Mouse (Mus musculus): Measurements from ENCODE around the gene Praf2.
A peak's percentile ranks its signal among the peaks of the same experiment; 100 is the strongest.
"Not testable (repeated sequence)": the region's sequence is repeated elsewhere in the genome, so short reads cannot be mapped to it uniquely, and the experiment has no call there.

Praf2 gene

GRCm38 (mm10) chrX:7728215-7728921 lies at the start of gene Praf2:
Gene Praf2, plus strand, starts transcription at chrX:7728439.
- peak; percentile 83 for DNase-seq (ENCODE audit: low spot score)

GRCm38 (mm10) chrX:7678986-7679385 lies 49.3 kb upstream of the Praf2 start:
- no peak for DNase-seq (ENCODE audit: low spot score)

DNA sequence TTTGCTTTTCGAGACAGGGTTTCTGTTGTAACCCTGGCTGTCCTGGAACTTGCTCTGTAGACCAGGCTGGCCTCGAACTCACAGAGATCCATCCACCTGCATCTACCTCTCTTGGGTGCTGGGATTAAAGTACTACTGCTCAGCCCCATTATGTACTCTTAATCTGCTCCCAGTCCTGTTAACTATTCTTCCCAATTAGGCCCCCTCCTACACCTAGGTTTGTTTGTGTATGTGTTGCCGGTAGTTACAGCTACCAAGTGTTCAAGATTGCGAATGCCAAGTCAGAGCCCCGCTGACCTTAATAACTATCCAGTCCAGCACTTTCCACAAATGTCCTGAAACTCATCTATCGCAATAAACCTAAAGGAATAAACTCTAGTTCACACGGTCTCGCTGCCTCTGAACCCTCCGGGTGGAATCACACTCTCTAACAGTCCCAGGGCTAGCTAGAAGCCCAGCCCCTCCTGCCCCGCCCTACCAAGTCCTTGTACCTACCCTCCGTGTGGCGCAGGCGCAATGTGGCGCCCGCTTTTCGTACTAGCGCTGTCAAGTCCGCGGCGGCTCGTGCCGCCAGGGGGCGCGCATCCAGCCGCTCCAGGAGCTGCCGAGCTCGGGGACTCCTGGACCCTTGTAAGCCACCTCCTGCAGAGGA lies 48.7 kb upstream of the Praf2 start:
- peak; percentile 93 for DNase-seq (ENCODE audit: low spot score)

DNA sequence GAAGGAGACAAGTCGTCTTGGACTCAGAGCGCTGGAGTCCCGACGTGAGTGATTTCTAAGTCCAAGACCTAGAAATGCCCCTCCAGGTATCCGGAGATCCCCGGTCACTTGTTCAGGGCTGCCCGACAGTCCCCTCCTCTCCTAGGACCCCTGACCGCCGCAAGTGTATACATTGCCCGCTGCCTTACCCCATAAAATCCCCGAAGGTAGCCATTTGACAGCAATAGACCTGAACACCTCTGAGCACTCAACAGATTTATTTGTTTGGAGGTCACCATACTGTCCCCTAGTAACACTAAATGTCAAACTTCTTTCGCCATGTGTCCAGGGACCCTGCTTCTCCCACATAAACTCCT lies 48.2 kb upstream of the Praf2 start:
- no peak for DNase-seq (ENCODE audit: low spot score)

GRCm38 (mm10) chrX:7680864-7681263 lies 47.4 kb upstream of the Praf2 start, which contains the start of gene Magix:
Gene Magix, minus strand, starts transcription at chrX:7681251.
- DNase-seq (ENCODE audit: low spot score) = no peak

DNA sequence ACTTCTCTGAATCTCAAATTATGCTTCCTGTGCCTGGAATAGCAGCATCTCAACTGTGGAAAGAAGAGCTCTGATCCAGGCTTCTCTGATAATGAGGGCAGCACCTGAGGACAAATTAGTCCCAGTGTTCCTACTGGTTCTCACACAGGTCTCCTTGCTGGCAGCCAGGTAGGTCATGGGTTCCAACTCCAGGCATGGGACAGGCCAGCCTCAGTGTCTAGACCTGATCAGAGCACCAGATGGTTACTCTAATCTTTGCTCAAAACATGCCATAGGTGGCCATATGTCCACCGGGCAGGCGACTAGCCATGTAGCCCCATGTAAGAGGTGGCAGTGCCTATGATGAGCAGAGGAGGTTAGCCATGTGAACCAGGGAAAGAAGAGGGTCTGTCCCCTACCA lies 39.9 kb upstream of the Praf2 start:
- DNase-seq (ENCODE audit: low spot score) = no peak

DNA sequence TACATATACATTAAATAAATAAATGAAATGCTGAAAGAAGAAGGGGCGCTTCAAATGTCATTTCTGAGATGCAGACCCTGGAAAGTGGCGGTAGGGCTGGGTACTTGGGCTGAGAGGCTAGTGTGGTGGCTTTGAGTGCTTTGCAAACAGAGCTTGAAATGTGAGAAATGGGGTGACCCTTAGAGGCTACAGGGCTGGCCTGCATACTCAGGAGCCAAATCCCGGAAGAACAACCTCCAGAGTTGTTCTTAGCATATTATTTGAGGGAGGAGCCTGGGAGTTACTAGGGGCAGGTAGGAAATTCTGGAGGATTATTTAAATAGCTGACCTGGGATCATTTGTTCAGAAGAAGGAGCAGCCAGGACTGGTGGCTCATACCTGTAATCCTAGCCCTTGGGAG lies 37.8 kb upstream of the Praf2 start:
- DNase-seq (ENCODE audit: low spot score) = no peak

GRCm38 (mm10) chrX:7692862-7693261 lies 35.4 kb upstream of the Praf2 start:
- DNase-seq (ENCODE audit: low spot score) = peak; percentile 56

- no peak for DNase-seq (ENCODE audit: low spot score)
Measured at GRCm38 (mm10) chrX:7696520-7696919, 31.7 kb upstream of the Praf2 start.

- DNase-seq (ENCODE audit: low spot score) = peak; percentile 88
Measured at GRCm38 (mm10) chrX:7696954-7697381, 31.3 kb upstream of the Praf2 start, which contains the start of gene Gpkow. Gene Gpkow, plus strand, starts transcription at chrX:7697131.

DNA sequence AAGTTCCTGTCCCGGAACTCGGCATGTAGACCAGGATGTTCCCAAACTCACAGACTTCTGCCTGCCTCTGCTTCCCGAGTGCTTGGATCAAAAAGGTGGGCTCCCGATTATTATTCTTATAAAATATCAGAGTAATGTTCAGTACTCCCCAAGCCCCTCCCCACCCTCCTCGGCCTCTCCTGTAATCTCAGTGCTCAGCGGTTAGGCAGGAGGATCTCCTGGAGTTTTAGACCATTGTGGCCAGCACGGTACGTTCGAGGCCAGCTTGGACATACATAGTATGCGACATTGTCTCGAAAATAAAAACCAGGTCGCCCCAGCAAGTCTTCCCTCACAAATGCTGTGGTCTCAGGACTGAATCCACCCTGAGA lies 14.5 kb upstream of the Praf2 start:
- DNase-seq (ENCODE audit: low spot score) = not testable (repeated sequence)

- peak; percentile 93 for DNase-seq (ENCODE audit: low spot score)
Measured at GRCm38 (mm10) chrX:7714135-7714899, 13.9 kb upstream of the Praf2 start, which contains the start of gene Wdr45. Gene Wdr45, plus strand, starts transcription at chrX:7714333.

DNA sequence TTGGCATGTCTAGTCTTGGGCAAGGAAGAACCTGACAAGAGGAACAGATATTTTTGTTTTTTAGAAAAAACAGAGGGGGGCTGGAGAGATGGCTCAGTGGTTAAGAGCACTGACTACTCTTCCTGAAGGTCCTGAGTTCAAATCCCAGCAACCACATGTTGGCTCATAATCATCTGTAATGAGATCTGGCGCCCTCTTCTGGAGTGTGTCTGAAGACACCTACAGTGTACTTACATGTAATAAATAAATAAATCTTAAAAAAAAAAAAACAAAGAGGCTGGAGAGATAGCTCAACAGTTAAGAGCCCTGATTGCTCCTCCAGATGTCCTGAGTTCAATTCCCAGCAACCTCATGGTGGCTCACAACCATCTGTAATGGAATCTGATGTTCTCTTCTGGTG lies 12.2 kb upstream of the Praf2 start:
- not testable (repeated sequence) for DNase-seq (ENCODE audit: low spot score)

DNA sequence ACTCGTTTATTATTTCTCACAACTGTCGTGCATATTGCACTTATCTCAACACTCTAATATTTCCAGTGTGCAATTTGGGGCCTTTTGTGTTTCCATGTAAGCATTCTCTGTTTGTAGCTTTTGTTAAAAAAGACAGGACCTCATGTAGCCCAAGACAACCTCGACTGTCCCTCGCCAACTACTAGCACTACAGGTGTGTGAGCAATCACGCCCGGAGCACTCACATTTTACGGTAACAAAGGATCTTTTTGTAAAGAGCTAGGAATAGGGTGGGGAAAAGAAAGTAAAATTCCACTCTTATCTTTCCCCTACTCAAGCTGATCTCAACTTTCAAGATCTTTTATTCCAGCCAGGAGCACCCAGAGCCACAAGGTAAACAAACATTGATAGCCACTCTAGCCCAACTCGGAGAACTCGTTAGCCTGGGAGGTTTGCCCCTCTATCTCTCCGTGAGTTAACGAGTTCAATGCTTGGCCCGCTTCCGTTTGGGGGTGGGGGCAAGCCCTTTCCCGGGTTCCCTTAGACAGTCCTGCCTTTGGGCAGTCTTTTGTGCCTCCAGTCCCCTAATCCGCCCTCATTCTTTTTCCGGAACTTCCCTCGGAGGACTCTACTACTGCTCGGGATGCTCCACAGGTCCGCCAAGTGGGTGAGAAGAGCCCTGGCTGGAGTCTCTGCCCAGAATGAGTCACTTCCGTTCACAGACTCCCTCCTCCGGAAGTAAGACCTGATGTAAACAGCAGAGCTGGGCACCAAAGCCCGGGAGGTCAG lies 6.5 kb upstream of the Praf2 start, which contains the start of gene Gm45208:
Gene Gm45208 (plus strand): TSS at position 732 of the 768 bp plus-strand sequence.
- peak; percentile 83 for DNase-seq (ENCODE audit: low spot score)

DNA sequence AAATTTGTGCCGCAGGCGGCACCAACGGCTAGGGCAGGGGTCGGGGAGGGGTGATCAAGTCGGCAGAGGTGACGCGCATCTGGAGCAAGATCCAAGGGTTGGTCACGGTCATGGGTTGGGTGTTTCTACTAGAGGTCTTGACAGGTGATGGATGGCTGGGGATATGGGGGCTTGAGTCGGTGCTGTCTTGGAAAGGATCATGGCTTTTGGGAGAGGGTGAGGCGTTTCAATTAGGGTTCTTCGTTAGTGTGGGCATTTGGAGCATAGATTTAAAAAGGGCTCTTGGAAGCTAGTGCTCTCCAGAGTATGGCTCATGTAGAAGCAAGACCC lies 6.0 kb upstream of the Praf2 start:
- DNase-seq (ENCODE audit: low spot score) = no peak

- no peak for DNase-seq (ENCODE audit: low spot score)
Measured at GRCm38 (mm10) chrX:7722691-7723090, 5.5 kb upstream of the Praf2 start.

GRCm38 (mm10) chrX:7724135-7724534 lies 4.1 kb upstream of the Praf2 start:
- no peak for DNase-seq (ENCODE audit: low spot score)

DNA sequence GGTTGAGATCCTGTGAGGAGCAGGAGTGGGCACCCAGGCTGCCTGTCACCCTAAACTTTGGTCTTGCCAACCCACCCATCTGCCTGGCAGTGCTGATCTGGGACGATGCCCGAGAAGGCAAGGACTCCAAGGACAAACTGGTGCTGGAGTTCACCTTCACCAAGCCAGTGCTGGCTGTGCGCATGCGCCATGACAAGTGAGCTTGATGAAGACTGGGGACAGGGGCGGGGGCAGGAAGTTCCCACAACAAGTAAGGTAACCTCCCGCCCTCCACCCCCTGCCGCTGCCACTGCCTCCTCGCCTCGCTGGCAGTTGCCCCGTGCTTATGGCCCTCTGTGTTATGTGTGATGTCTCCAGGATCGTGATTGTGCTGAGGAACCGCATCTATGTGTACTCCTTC lies 2.4 kb upstream of the Praf2 start:
- no peak for DNase-seq (ENCODE audit: low spot score)

- no peak for DNase-seq (ENCODE audit: low spot score)
Measured at GRCm38 (mm10) chrX:7727176-7727575, 1.1 kb upstream of the Praf2 start.

DNA sequence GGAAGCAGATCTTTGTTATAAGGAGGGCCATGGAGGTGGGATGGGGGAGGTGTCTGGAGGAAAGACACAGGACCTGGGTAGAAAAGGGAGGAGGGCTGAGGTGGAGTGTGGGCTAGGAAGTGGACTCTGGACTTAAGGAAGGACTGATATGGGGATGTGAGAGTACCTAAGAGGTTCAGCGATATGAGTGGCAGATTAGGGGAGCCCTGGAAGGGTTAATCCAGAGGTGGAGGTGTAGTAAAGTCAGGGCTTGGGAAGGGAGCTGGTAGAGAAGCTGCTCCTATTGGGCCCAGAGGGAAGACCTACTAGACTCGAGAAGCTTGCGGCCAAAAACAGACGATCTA lies 655 bp downstream of the Praf2 start:
- no peak for DNase-seq (ENCODE audit: low spot score)

DNA sequence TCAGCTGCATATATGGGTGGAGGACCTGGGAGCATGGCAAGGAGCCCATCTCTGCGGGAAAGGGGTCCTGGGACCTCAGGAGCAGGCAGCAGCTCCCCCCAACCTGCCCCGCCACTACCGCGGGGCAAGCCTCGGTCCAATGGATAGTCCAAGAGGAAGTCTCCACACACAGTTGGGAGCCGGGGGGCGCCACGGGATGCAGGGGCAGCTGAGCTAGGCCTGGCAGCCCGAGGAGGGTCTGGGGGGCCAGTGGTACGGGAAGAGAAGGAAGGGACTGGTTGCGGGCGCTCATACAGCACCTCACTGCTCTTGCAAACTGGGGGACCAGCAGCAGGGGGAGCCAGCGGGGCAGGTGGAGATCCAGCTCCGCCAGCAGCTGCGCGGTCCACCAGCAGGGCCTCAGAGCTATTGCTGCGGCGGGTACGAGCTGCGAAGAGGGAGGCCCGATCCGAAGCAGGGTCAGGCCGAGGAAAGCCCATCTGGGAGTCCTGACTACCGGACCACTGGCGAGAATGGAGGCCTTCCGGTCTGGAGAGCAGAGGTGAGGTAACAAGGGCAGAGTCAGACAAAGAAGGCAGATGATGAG lies 5.4 kb downstream of the Praf2 start:
- peak; percentile 66 for DNase-seq (ENCODE audit: low spot score)

Measured in retina, embryonic 14.5 days (tissue).